In genomic region chr7:29518421-29519210, GRCm38 (mm10) we compare ENCODE assay signal across 8 mouse cellular contexts. TPM values are rescaled to one million over a fixed set of nuclear protein-coding genes. Genes with fewer than 3 reads are reported as not detected.
A peak's percentile ranks its signal among the peaks of the same experiment; 100 is the strongest.
DNase-seq lines count a peak whose midpoint lies in the region; ATAC-seq lines count a peak whose summit lies in the region.

Sipa1l3 (minus strand) TSS chr7:29518641.

- no peaks in the 10 kb centered on the region for H3K9me3 ChIP-seq in hindbrain, embryonic 14.5 days (ENCODE audit: control insufficient read depth, low read length)

- ATAC-seq in hindbrain, embryonic 14.5 days (ENCODE audit: low FRiP score), result peak; percentile 97

- peak within 1 kb of the TSS; percentile 80 for H3K4me2 ChIP-seq in hindbrain, embryonic 14.5 days (replicated peaks)

- H3K36me3 ChIP-seq in hindbrain, embryonic 14.5 days (replicated peaks; ENCODE audit: control insufficient read depth, insufficient read depth), result no peaks in the 10 kb centered on the region

- H3K27me3 ChIP-seq in hindbrain, embryonic 14.5 days (ENCODE audit: control insufficient read depth, insufficient read depth, low read length), result no peaks in the 10 kb centered on the region

- H3K4me1 ChIP-seq in hindbrain, embryonic 14.5 days (replicated peaks; ENCODE audit: control insufficient read depth, insufficient read depth, low read length), result peaks cover 13% of the 10 kb centered on the region

- peak within 1 kb of the TSS; percentile 57 for H3K4me3 ChIP-seq in hindbrain, embryonic 14.5 days (replicated peaks; ENCODE audit: low read length)

- H3K9ac ChIP-seq in hindbrain, embryonic 14.5 days, result peak within 1 kb of the TSS; percentile 65

- WGBS in hindbrain, embryonic 14.5 days, result under 1% methylated on average over 84 of the region's 88 CpGs

- peak within 1 kb of the TSS; percentile 89 for H3K27ac ChIP-seq in hindbrain, embryonic 14.5 days

- DNase-seq in R1 (ENCODE audit: low read depth, low spot score), result peak; percentile 98
- peak; percentile 96 to 97 for DNase-seq in cerebellum, postnatal 25 days
- peak; percentile 92 to 94 for DNase-seq in frontal cortex, postnatal 25 days (ENCODE audit: low spot score in 2 of 2)
- DNase-seq in hindbrain, embryonic 14.5 days (ENCODE audit: low spot score), result peak; percentile 96
- DNase-seq in layer of hippocampus, postnatal 36 days, result peak; percentile 96 to 98
- peak; percentile 99 for DNase-seq in lung, postnatal 36 days
- DNase-seq in retina, postnatal 1 day, result peak; percentile 98
- DNase-seq in urinary bladder, adult 18-20 months (ENCODE audit: low spot score in 2 of 2), result peak; percentile 93 to 98

RNA-seq across cellular contexts. Expression of gene Sipa1l3, which starts in this region (rescaled TPM):
- 18.8 and 21.4 TPM in 2 replicates for polyA plus RNA-seq in hindbrain, embryonic 14.5 days (2014; fragmentation: Nextera tagmentation; extraction: Ambion mirVana)
- total RNA-seq in layer of hippocampus, postnatal 36 days (2021), result 100 to 1,000 TPM; 242 to 252 TPM

Comparison
In these comparisons a context has a peak if more than half of its experiments do, and no peak if none do; other contexts are left out.
1. Peak in every context shown above with its lines: DNase-seq, ATAC-seq, H3K4me3 ChIP-seq and H3K27ac ChIP-seq.